Mouse (Mus musculus) limb, embryonic 10.5 days (tissue): ENCODE measurements at regions not wholly inside any gene's neighbourhood (a gene's known extent, or its start where the extent isn't known, plus 50 kb on each side); places are given as distances from the start of the nearest gene placed in this dataset.

ENCODE experiments used
- DNase-seq: peaks from one replicate; pipeline ENCODE4 v3.0.0-alpha.2; 2017; ENCODE audit warnings: low spot score
- H3K27ac ChIP-seq: fragments of 300-500 bp; sonication (generic); 2 replicates; pipeline ENCODE4 v1.5.1; 2016; ENCODE audit warnings: mild to moderate bottlenecking
- H3K27me3 ChIP-seq: fragments of 300-500 bp; sonication (generic); 2 replicates; pipeline ENCODE4 v1.6.1; 2016; ENCODE audit warnings: low read depth, mild to moderate bottlenecking; ENCODE audit not compliant: poor library complexity, severe bottlenecking
- H3K36me3 ChIP-seq: fragments of 300-500 bp; sonication (generic); 2 replicates; pipeline ENCODE4 v1.6.1; 2016; ENCODE audit warnings: mild to moderate bottlenecking, moderate library complexity
- H3K4me1 ChIP-seq: fragments of 300-500 bp; sonication (generic); 2 replicates; pipeline ENCODE4 v1.6.1; 2016
- H3K4me3 ChIP-seq: fragments of 300-500 bp; sonication (generic); 2 replicates; pipeline ENCODE4 v1.5.1; 2016; ENCODE audit warnings: mild to moderate bottlenecking, moderate library complexity
- H3K9me3 ChIP-seq: fragments of 300-500 bp; sonication (generic); replicated peaks from 2 replicates; pipeline ENCODE4 v1.6.1; 2016; ENCODE audit warnings: mild to moderate bottlenecking
- WGBS: fragments of 180-500 bp; shearing (Covaris S2); methylation state at CpG from one replicate; pipeline ENCODE4 v1.1.7; 2016; 5-methylcytosine and 5-hydroxymethylcytosine counted together

GRCm38 (mm10) chr4:33552856-33553255, 242.7 kb downstream of the Rngtt start:
- DNase-seq: no peak

GRCm38 (mm10) chr4:33554606-33555005, 244.5 kb downstream of the Rngtt start:
- DNase-seq: no peak
- H3K4me1 ChIP-seq: peaks cover 22% of the 10 kb centered on the region
- no peak overlapping the region for H3K4me3 ChIP-seq
- H3K27me3 ChIP-seq: peaks cover 20% of the 10 kb centered on the region
- no peaks in the 10 kb centered on the region for H3K36me3 ChIP-seq
- no peak overlapping the region for H3K27ac ChIP-seq
- 39% methylated on average over 6 of the region's 6 CpGs for WGBS
- H3K9me3 ChIP-seq: no peaks in the 10 kb centered on the region

More at GRCm38 (mm10) chr4:33552856-33553255, 242.7 kb downstream of the Rngtt start:
- Histone ChIP-seq H3K9me3 (no peaks in the 10 kb centered on the region), H3K27ac (no peak overlapping the region), H3K4me3 (no peak overlapping the region), H3K4me1 (peaks cover 22% of the 10 kb centered on the region), H3K27me3 (peaks cover 20% of the 10 kb centered on the region), H3K36me3 (no peaks in the 10 kb centered on the region)
- WGBS: 87% methylated on average over 9 of the region's 9 CpGs

- Histone ChIP-seq H3K27me3 (peaks cover 20% of the 10 kb centered on the region), H3K36me3 (no peaks in the 10 kb centered on the region), H3K9me3 (no peaks in the 10 kb centered on the region), H3K4me3 (no peak overlapping the region), H3K27ac (no peak overlapping the region), H3K4me1 (peaks cover 15% of the 10 kb centered on the region)
- DNase-seq: no peak
- WGBS: 12% methylated on average over 14 of the region's 14 CpGs
These were observed 245.3 kb downstream of the Rngtt start for GRCm38 (mm10) chr4:33555231-33555933.

- DNase-seq: no peak
- H3K9me3 ChIP-seq: no peaks in the 10 kb centered on the region
- no peak overlapping the region for H3K4me3 ChIP-seq
- peaks cover 15% of the 10 kb centered on the region for H3K4me1 ChIP-seq
- 51% methylated on average over 12 of the region's 12 CpGs for WGBS
- peaks cover 20% of the 10 kb centered on the region for H3K27me3 ChIP-seq
- H3K36me3 ChIP-seq: no peaks in the 10 kb centered on the region
- H3K27ac ChIP-seq: no peak overlapping the region
These were observed 245.9 kb downstream of the Rngtt start for GRCm38 (mm10) chr4:33555966-33556365.

- peaks cover 15% of the 10 kb centered on the region for H3K4me1 ChIP-seq
- no peaks in the 10 kb centered on the region for H3K9me3 ChIP-seq
- no peaks in the 10 kb centered on the region for H3K36me3 ChIP-seq
- DNase-seq: no peak
- peaks cover 20% of the 10 kb centered on the region for H3K27me3 ChIP-seq
- no peak overlapping the region for H3K27ac ChIP-seq
- no peak overlapping the region for H3K4me3 ChIP-seq
- WGBS: 78% methylated on average over 12 of the region's 12 CpGs
These were observed 246.8 kb downstream of the Rngtt start for GRCm38 (mm10) chr4:33556661-33557540.

- 87% methylated on average over 5 of the region's 5 CpGs for WGBS
- Histone ChIP-seq H3K27ac (no peak overlapping the region), H3K36me3 (no peaks in the 10 kb centered on the region), H3K9me3 (no peaks in the 10 kb centered on the region), H3K27me3 (no peaks in the 10 kb centered on the region), H3K4me3 (no peak overlapping the region), H3K4me1 (0 out of 2 replicates have a peak, but pooled peaks cover 9% of the 10 kb centered on the region)
- no peak for DNase-seq
These were observed 260.2 kb downstream of the Rngtt start for GRCm38 (mm10) chr4:33570274-33570673.

- no peak overlapping the region for H3K27ac ChIP-seq
- H3K36me3 ChIP-seq: no peaks in the 10 kb centered on the region
- DNase-seq: no peak
- H3K27me3 ChIP-seq: no peaks in the 10 kb centered on the region
- no peaks in the 10 kb centered on the region for H3K9me3 ChIP-seq
- 0 out of 2 replicates have a peak, but pooled peaks cover 9% of the 10 kb centered on the region for H3K4me1 ChIP-seq
- WGBS: 36% methylated on average over 6 of the region's 6 CpGs
- H3K4me3 ChIP-seq: no peak overlapping the region
These were observed 261.2 kb downstream of the Rngtt start for GRCm38 (mm10) chr4:33571351-33571750.

- WGBS: 89% methylated on average over 6 of the region's 6 CpGs
- Histone ChIP-seq H3K9me3 (no peaks in the 10 kb centered on the region), H3K4me3 (no peak overlapping the region), H3K27me3 (no peaks in the 10 kb centered on the region), H3K27ac (no peak overlapping the region), H3K4me1 (no peaks in the 10 kb centered on the region), H3K36me3 (no peaks in the 10 kb centered on the region)
- DNase-seq: no peak
These were observed 267.5 kb downstream of the Rngtt start for GRCm38 (mm10) chr4:33577631-33578030.

- no peaks in the 10 kb centered on the region for H3K4me1 ChIP-seq
- H3K9me3 ChIP-seq: no peaks in the 10 kb centered on the region
- no peaks in the 10 kb centered on the region for H3K27me3 ChIP-seq
- no peak overlapping the region for H3K4me3 ChIP-seq
- no peaks in the 10 kb centered on the region for H3K36me3 ChIP-seq
- no peak for DNase-seq
- 86% methylated on average over 8 of the region's 8 CpGs for WGBS
- no peak overlapping the region for H3K27ac ChIP-seq
These were observed 270.4 kb downstream of the Rngtt start for GRCm38 (mm10) chr4:33580491-33580890.

GRCm38 (mm10) chr4:33581180-33581591, 271.1 kb downstream of the Rngtt start:
- no peak for DNase-seq
- no peaks in the 10 kb centered on the region for H3K27me3 ChIP-seq
- H3K27ac ChIP-seq: no peak overlapping the region
- no peak overlapping the region for H3K4me3 ChIP-seq
- H3K36me3 ChIP-seq: no peaks in the 10 kb centered on the region
- peaks cover 3% of the 10 kb centered on the region; the same call in 1 of the 2 replicates for H3K4me1 ChIP-seq
- H3K9me3 ChIP-seq: no peaks in the 10 kb centered on the region
- 93% methylated on average over 15 of the region's 15 CpGs for WGBS

GRCm38 (mm10) chr4:33581766-33582525, 271.8 kb downstream of the Rngtt start:
- Histone ChIP-seq H3K27ac (no peak overlapping the region), H3K9me3 (no peaks in the 10 kb centered on the region), H3K36me3 (no peaks in the 10 kb centered on the region), H3K27me3 (no peaks in the 10 kb centered on the region), H3K4me1 (peaks cover 11% of the 10 kb centered on the region), H3K4me3 (no peak overlapping the region)
- 87% methylated on average over 17 of the region's 17 CpGs for WGBS
- DNase-seq: no peak

GRCm38 (mm10) chr4:33582986-33583720, 273.0 kb downstream of the Rngtt start:
- Histone ChIP-seq H3K9me3 (no peaks in the 10 kb centered on the region), H3K4me1 (peaks cover 21% of the 10 kb centered on the region), H3K27ac (no peak overlapping the region), H3K4me3 (no peak overlapping the region), H3K27me3 (peaks cover under 1% of the 10 kb centered on the region; the same call in 1 of the 2 replicates), H3K36me3 (no peaks in the 10 kb centered on the region)
- WGBS: 90% methylated on average over 15 of the region's 15 CpGs
- DNase-seq: no peak
